Mouse (Mus musculus) forebrain, embryonic 16.5 days (tissue): ENCODE data around the gene Calcrl. TPM values are rescaled to one million over a fixed set of nuclear protein-coding genes. Genes with fewer than 3 reads are reported as not detected.

Source experiments
- ATAC-seq: fragments of 200-750 bp; cut with Nextera tagmentation; 2 replicates; pipeline ENCODE4 v1.8.0; 2017; ENCODE audit warnings: mild to moderate bottlenecking, moderate library complexity
- H3K27ac ChIP-seq: fragments of 300-500 bp; sonication (generic); 2 replicates; pipeline ENCODE4 v1.5.1; 2014; ENCODE audit warnings: low read length, control low read depth
- H3K27me3 ChIP-seq: fragments of 300-500 bp; sonication (generic); replicated peaks from 2 replicates; pipeline ENCODE4 v1.6.1; 2014; ENCODE audit warnings: low read length; ENCODE audit not compliant: control insufficient read depth, insufficient read depth
- H3K36me3 ChIP-seq: fragments of 300-500 bp; sonication (generic); 2 replicates; pipeline ENCODE4 v1.6.1; 2014; ENCODE audit not compliant: control insufficient read depth, insufficient read depth
- H3K4me1 ChIP-seq: fragments of 300-500 bp; sonication (generic); replicated peaks from 2 replicates; pipeline ENCODE4 v1.6.1; 2014; ENCODE audit warnings: low read length; ENCODE audit not compliant: control insufficient read depth, insufficient read depth
- H3K4me2 ChIP-seq: fragments of 300-500 bp; sonication (generic); 2 replicates; pipeline ENCODE4 v1.6.1; 2014; ENCODE audit warnings: mild to moderate bottlenecking, low read length, control low read depth
- H3K4me3 ChIP-seq: fragments of 300-500 bp; sonication (generic); replicated peaks from 2 replicates; pipeline ENCODE4 v1.5.1; 2014; ENCODE audit warnings: mild to moderate bottlenecking, low read length, control low read depth
- H3K9ac ChIP-seq: fragments of 300-500 bp; sonication (generic); replicated peaks from 2 replicates; pipeline ENCODE4 v1.6.1; 2014; ENCODE audit warnings: low read depth, low read length, control low read depth
- H3K9me3 ChIP-seq: fragments of 300-500 bp; sonication (generic); 2 replicates; pipeline ENCODE4 v1.6.1; 2016; ENCODE audit warnings: low read length; ENCODE audit not compliant: control insufficient read depth
- WGBS: fragments of 180-500 bp; shearing (Covaris S2); extraction: QIAGEN DNeasy Blood & Tissue Kit; methylation state at CpG from one replicate; pipeline ENCODE4 v1.1.7; 2014; 5-methylcytosine and 5-hydroxymethylcytosine counted together
- polyA plus RNA-seq: library from polyadenylated mRNA; unstranded; fragments of >200 nt; fragmentation: Nextera tagmentation; extraction: Ambion mirVana; gene quantifications from 2 replicates; pipeline ENCODE4 v1.2.1, GENCODE M21; 2015

Calcrl gene
- polyA plus RNA-seq, 1 experiment from 2014 or later, result 5.8 TPM

DNA sequence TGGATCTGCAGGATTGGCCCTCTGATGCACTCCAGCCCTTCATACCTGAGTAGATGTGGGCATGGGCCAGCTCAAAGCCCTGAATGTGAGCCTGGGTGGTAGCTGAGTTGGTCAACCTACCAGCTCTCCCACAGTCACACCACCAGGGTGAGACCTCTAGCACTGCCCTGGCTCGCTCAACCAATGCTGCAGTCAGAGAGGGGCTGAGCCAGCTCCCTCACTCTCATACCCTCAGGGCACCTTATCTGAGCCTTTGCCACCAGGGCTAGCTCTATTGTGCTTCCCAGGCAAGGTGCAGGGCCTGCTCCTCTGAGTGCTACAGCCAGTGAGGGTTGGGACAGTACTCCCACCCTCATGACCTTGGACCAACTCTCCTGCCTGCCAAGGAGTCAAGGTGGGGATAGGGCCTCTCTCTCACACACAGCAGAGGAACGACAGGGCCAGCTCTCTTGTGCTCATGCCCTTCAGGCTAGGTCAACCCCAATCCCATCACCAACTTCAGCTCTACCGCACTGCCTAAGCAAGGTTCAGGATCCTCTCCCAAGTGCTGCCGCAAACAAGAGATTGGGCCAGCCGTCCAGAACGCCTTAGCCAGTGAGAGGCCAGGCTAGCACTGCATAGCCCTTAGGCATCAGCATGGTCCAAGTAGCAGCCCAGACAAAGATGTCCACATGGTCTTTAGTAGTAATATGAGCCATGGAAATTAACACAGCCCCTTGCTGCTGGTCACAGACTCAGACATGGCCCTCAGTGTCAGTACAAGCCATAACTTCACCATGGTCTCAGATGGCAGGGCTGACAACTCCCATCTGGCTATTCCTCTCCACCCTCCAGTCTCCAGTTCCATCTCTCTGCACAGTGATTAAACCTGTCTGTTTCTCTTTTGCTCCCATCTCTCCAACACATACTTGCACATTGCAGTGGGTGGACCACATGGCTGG is 62.2 kb downstream of the Calcrl start:
- no peaks in the 10 kb centered on the region for H3K36me3 ChIP-seq
- H3K4me1 ChIP-seq, result no peaks in the 10 kb centered on the region
- no peaks in the 10 kb centered on the region for H3K27me3 ChIP-seq
- 93% methylated on average over 6 of the region's 6 CpGs for WGBS
- no peak overlapping the region for H3K4me3 ChIP-seq
- no peak for ATAC-seq
- no peak overlapping the region for H3K9ac ChIP-seq
- no peak overlapping the region for H3K27ac ChIP-seq
- H3K9me3 ChIP-seq, result no peaks in the 10 kb centered on the region
- no peak overlapping the region for H3K4me2 ChIP-seq

GRCm38 (mm10) chr2:84358690-84359343 is 66.4 kb downstream of the Calcrl start:
- Histone ChIP-seq H3K9ac (no peak overlapping the region), H3K27ac (no peak overlapping the region), H3K9me3 (no peaks in the 10 kb centered on the region), H3K4me2 (no peak overlapping the region), H3K4me3 (no peak overlapping the region), H3K36me3 (no peaks in the 10 kb centered on the region), H3K27me3 (no peaks in the 10 kb centered on the region), H3K4me1 (no peaks in the 10 kb centered on the region)
- 79% methylated on average over 3 of the region's 3 CpGs for WGBS
- ATAC-seq, result no peak

DNA sequence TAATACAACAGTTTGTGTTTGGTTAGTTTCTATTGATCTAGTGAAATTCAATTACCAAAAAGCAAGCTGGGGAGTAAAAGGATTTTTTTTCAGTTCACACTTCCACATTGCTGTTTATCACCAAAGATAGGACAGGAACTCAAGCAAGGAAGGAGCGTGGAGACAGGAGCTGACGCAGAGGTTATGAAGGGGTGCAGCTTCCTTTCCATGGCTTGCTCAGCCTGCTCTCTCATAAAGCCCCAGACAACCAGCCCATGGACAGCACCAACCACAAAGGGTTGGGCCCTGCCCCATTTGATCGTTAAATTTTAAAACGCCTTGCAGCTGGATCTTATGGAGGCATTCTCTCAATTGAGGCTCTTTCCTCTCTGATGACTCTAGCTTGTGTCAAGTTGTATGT is 69.9 kb downstream of the Calcrl start:
- Histone ChIP-seq H3K36me3 (no peaks in the 10 kb centered on the region), H3K4me3 (no peak overlapping the region), H3K4me2 (no peak overlapping the region), H3K9me3 (no peaks in the 10 kb centered on the region), H3K27ac (no peak overlapping the region), H3K9ac (no peak overlapping the region), H3K27me3 (no peaks in the 10 kb centered on the region), H3K4me1 (no peaks in the 10 kb centered on the region)
- ATAC-seq, result no peak
- 77% methylated on average over 4 of the region's 4 CpGs for WGBS

DNA sequence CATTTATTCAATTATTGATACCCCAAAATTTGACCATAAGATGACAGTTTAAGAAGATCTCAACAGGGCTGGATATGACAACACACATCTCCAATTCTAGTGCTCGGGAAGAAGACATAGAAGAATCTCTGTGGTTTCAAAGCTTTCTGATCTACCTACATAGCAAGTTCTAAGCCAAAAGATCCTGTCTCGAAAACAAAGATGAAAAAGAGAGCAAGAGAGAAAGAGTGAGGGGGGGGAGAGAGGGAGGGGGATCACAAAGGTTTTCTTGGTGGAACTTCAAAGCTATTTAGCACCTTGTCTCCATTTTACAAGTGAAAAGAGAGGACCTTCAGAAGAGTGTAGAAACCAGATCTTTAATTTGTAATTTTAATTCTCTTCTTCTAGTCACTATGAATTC is 77.8 kb downstream of the Calcrl start:
- Histone ChIP-seq H3K36me3 (no peaks in the 10 kb centered on the region), H3K27ac (no peak overlapping the region), H3K9me3 (no peaks in the 10 kb centered on the region), H3K4me1 (no peaks in the 10 kb centered on the region), H3K9ac (no peak overlapping the region), H3K27me3 (no peaks in the 10 kb centered on the region), H3K4me2 (no peak overlapping the region), H3K4me3 (no peak overlapping the region)
- no peak for ATAC-seq
- 75% methylated on average over 2 of the region's 2 CpGs for WGBS

- H3K9me3 ChIP-seq, result no peaks in the 10 kb centered on the region
- H3K36me3 ChIP-seq, result no peaks in the 10 kb centered on the region
- H3K4me2 ChIP-seq, result no peak overlapping the region
- ATAC-seq, result peak; percentile 59
- H3K9ac ChIP-seq, result no peak overlapping the region
- H3K4me1 ChIP-seq, result no peaks in the 10 kb centered on the region
- H3K27me3 ChIP-seq, result no peaks in the 10 kb centered on the region
- 64% methylated on average over 2 of the region's 2 CpGs for WGBS
- H3K27ac ChIP-seq, result no peak overlapping the region
- H3K4me3 ChIP-seq, result no peak overlapping the region
These were observed 81.5 kb downstream of the Calcrl start for GRCm38 (mm10) chr2:84343756-84344155.

GRCm38 (mm10) chr2:84337774-84338450 is 87.3 kb downstream of the Calcrl start:
- Histone ChIP-seq H3K27me3 (no peaks in the 10 kb centered on the region), H3K4me1 (no peaks in the 10 kb centered on the region), H3K9me3 (no peaks in the 10 kb centered on the region), H3K9ac (no peak overlapping the region), H3K4me3 (no peak overlapping the region), H3K4me2 (no peak overlapping the region), H3K36me3 (no peaks in the 10 kb centered on the region), H3K27ac (no peak overlapping the region)
- ATAC-seq, result no peak
- 81% methylated on average over 1 of the region's 1 CpGs for WGBS

GRCm38 (mm10) chr2:84336331-84336730 is 88.9 kb downstream of the Calcrl start:
- Histone ChIP-seq H3K27ac (no peak overlapping the region), H3K4me1 (no peaks in the 10 kb centered on the region), H3K9ac (no peak overlapping the region), H3K4me2 (no peak overlapping the region), H3K4me3 (no peak overlapping the region), H3K9me3 (no peaks in the 10 kb centered on the region), H3K27me3 (no peaks in the 10 kb centered on the region), H3K36me3 (no peaks in the 10 kb centered on the region)
- ATAC-seq, result no peak
- 79% methylated on average over 4 of the region's 4 CpGs for WGBS

- Histone ChIP-seq H3K4me1 (no peaks in the 10 kb centered on the region), H3K9ac (no peak overlapping the region), H3K4me3 (no peak overlapping the region), H3K27ac (no peak overlapping the region), H3K36me3 (no peaks in the 10 kb centered on the region), H3K27me3 (no peaks in the 10 kb centered on the region), H3K9me3 (no peaks in the 10 kb centered on the region), H3K4me2 (no peak overlapping the region)
- WGBS, result 68% methylated on average over 4 of the region's 4 CpGs
- ATAC-seq, result no peak
These were observed 108.9 kb downstream of the Calcrl start for GRCm38 (mm10) chr2:84316185-84316805.

GRCm38 (mm10) chr2:84296517-84296916 is 128.7 kb downstream of the Calcrl start:
- 27% methylated on average over 5 of the region's 5 CpGs for WGBS
- no peaks in the 10 kb centered on the region for H3K4me1 ChIP-seq
- H3K27me3 ChIP-seq, result no peaks in the 10 kb centered on the region
- no peak overlapping the region for H3K9ac ChIP-seq
- no peak overlapping the region for H3K27ac ChIP-seq
- H3K4me3 ChIP-seq, result no peak overlapping the region
- no peaks in the 10 kb centered on the region for H3K9me3 ChIP-seq
- no peaks in the 10 kb centered on the region for H3K36me3 ChIP-seq
- ATAC-seq, result no peak
- H3K4me2 ChIP-seq, result no peak overlapping the region
